Mouse (Mus musculus) MEL (cell line): Measurements from ENCODE around the gene AI854703. TPM values are rescaled to one million over a fixed set of nuclear protein-coding genes. Genes with fewer than 3 reads are reported as not detected.

Experiments used
- DNase-seq: peaks from one replicate; pipeline ENCODE4 v3.0.0; 2011; ENCODE audit warnings: low read depth, low spot score
- H3K27ac ChIP-seq: 2 replicates; pipeline ENCODE4 v1.5.1; 2012; ENCODE audit warnings: low read depth, mild to moderate bottlenecking, control low read depth, low read length, moderate library complexity; ENCODE audit not compliant: control insufficient read depth
- H3K27me3 ChIP-seq, 2 experiments: fragments of 150-350 bp in 1 of 2; sonication (generic) in 1 of 2; 2 replicates each; pipeline ENCODE4 v1.6.1; 2012; ENCODE audit warnings: low read length in 2 of 2, mild to moderate bottlenecking in 2 of 2, improper control_type of control experiment in 1 of 2, moderate library complexity in 1 of 2; ENCODE audit not compliant: insufficient read depth in 2 of 2, control insufficient read depth in 1 of 2
- H3K36me3 ChIP-seq, 2 experiments: 2 replicates each; pipeline ENCODE4 v1.6.1; 2012 to 2014; ENCODE audit warnings: low read length in 2 of 2, improper control_type of control experiment in 1 of 2, inconsistent platforms in 1 of 2, mild to moderate bottlenecking in 1 of 2; ENCODE audit not compliant: insufficient read depth in 2 of 2, control insufficient read depth in 1 of 2
- H3K4me1 ChIP-seq, 2 experiments: fragments of 150-350 bp in 1 of 2; sonication (generic) in 1 of 2; 2 replicates each; pipeline ENCODE4 v1.6.1; 2012; ENCODE audit warnings: low read length in 2 of 2, improper control_type of control experiment in 1 of 2, mild to moderate bottlenecking in 1 of 2; ENCODE audit not compliant: insufficient read depth in 2 of 2, control insufficient read depth in 1 of 2
- H3K4me3 ChIP-seq, 2 experiments: fragments of 150-350 bp in 1 of 2; sonication (generic) in 1 of 2; 2 replicates each; pipeline ENCODE4 v1.5.1; 2012; ENCODE audit warnings: low read depth in 2 of 2, low read length in 2 of 2, mild to moderate bottlenecking in 2 of 2, moderate library complexity in 2 of 2, control low read depth in 1 of 2, improper control_type of control experiment in 1 of 2; ENCODE audit not compliant: control insufficient read depth in 1 of 2, insufficient read depth in 1 of 2
- H3K79me2 ChIP-seq: 2 replicates; pipeline ENCODE4 v1.6.1; 2012; ENCODE audit warnings: mild to moderate bottlenecking, low read length, moderate library complexity; ENCODE audit not compliant: control insufficient read depth, poor library complexity, insufficient read depth
- H3K9ac ChIP-seq: 2 replicates; pipeline ENCODE4 v1.6.1; 2012; ENCODE audit warnings: low read depth, mild to moderate bottlenecking, control low read depth, low read length, moderate library complexity; ENCODE audit not compliant: control insufficient read depth, poor library complexity, severe bottlenecking
- H3K9me3 ChIP-seq: fragments of 150-350 bp; sonication (generic); replicated peaks from 2 replicates; pipeline ENCODE4 v1.6.1; 2012; ENCODE audit warnings: mild to moderate bottlenecking, low read length, improper control_type of control experiment, moderate library complexity; ENCODE audit not compliant: insufficient read depth
- BHLHE40 ChIP-seq: IDR thresholded peaks from 2 replicates; pipeline ENCODE4 v1.6.1; 2012; ENCODE audit warnings: low read depth, mild to moderate bottlenecking, inconsistent platforms, low read length, improper control_type of control experiment, borderline replicate concordance
- CHD2 ChIP-seq: IDR thresholded peaks from 2 replicates; pipeline ENCODE4 v1.6.1; 2011; ENCODE audit warnings: low read length, improper control_type of control experiment
- CTCF ChIP-seq, 3 experiments: IDR thresholded peaks in 2 of 3; conservative IDR thresholded peaks in 1 of 3; 2 replicates each; pipeline ENCODE4 v1.5.1; 2011 to 2012; ENCODE audit warnings: low read length in 3 of 3, low read depth in 2 of 3, mild to moderate bottlenecking in 2 of 3, improper control_type of control experiment in 1 of 3, inconsistent platforms in 1 of 3, mixed read lengths in 1 of 3, moderate library complexity in 1 of 3; ENCODE audit not compliant: control insufficient read depth in 1 of 3, insufficient read depth in 1 of 3, poor library complexity in 1 of 3, severe bottlenecking in 1 of 3
- ELF1 ChIP-seq: IDR thresholded peaks from 2 replicates; pipeline ENCODE4 v1.6.1; 2014; ENCODE audit warnings: low read depth, mild to moderate bottlenecking, inconsistent platforms, low read length, improper control_type of control experiment, moderate library complexity
- GABPA ChIP-seq: IDR thresholded peaks from 2 replicates; pipeline ENCODE4 v1.6.1; 2012; ENCODE audit warnings: low read depth, mild to moderate bottlenecking, inconsistent platforms, low read length, improper control_type of control experiment, moderate library complexity
- MAX ChIP-seq: IDR thresholded peaks from 2 replicates; pipeline ENCODE4 v1.6.1; 2011; ENCODE audit warnings: low read length, improper control_type of control experiment
- MAZ ChIP-seq: IDR thresholded peaks from 2 replicates; pipeline ENCODE4 v1.6.1; 2012; ENCODE audit warnings: low read depth, mild to moderate bottlenecking, inconsistent platforms, low read length, improper control_type of control experiment
- MXI1 ChIP-seq: IDR thresholded peaks from 2 replicates; pipeline ENCODE4 v1.6.1; 2011; ENCODE audit warnings: mild to moderate bottlenecking, low read depth, low read length, improper control_type of control experiment
- MYC ChIP-seq: IDR thresholded peaks from 2 replicates; pipeline ENCODE4 v1.6.1; 2011; ENCODE audit warnings: low read depth, mild to moderate bottlenecking, low read length, improper control_type of control experiment, moderate library complexity
- NELFE ChIP-seq: IDR thresholded peaks from 2 replicates; pipeline ENCODE4 v1.6.1; 2011; ENCODE audit warnings: low read depth, low read length, improper control_type of control experiment
- NRF1 ChIP-seq: IDR thresholded peaks from 2 replicates; pipeline ENCODE4 v1.6.1; 2014; ENCODE audit warnings: low read depth, mild to moderate bottlenecking, inconsistent platforms, low read length, improper control_type of control experiment, moderate library complexity; ENCODE audit not compliant: poor library complexity, insufficient read depth, severe bottlenecking
- POLR2A ChIP-seq, 2 experiments: IDR thresholded peaks; 2 replicates each; pipeline ENCODE4 v1.6.1; 2011 to 2012; ENCODE audit warnings: low read length in 2 of 2, mild to moderate bottlenecking in 2 of 2, control low read depth in 1 of 2, improper control_type of control experiment in 1 of 2, low read depth in 1 of 2, moderate library complexity in 1 of 2; ENCODE audit not compliant: control insufficient read depth in 1 of 2, insufficient read depth in 1 of 2, poor library complexity in 1 of 2
- POLR2AphosphoS5 ChIP-seq: IDR thresholded peaks from 2 replicates; pipeline ENCODE4 v1.6.1; 2012; ENCODE audit warnings: low read depth, borderline replicate concordance, mild to moderate bottlenecking, inconsistent platforms, low read length, moderate library complexity, mixed read lengths
- RAD21 ChIP-seq: IDR thresholded peaks from 2 replicates; pipeline ENCODE4 v1.6.1; 2011; ENCODE audit warnings: mild to moderate bottlenecking, low read depth, low read length, improper control_type of control experiment
- RCOR1 ChIP-seq: IDR thresholded peaks from 2 replicates; pipeline ENCODE4 v1.6.1; 2012; ENCODE audit warnings: low read depth, mild to moderate bottlenecking, inconsistent platforms, low read length, improper control_type of control experiment
- SIN3A ChIP-seq: IDR thresholded peaks from 2 replicates; pipeline ENCODE4 v1.6.1; 2012; ENCODE audit warnings: low read length, improper control_type of control experiment, inconsistent platforms
- SMC3 ChIP-seq: IDR thresholded peaks from 2 replicates; pipeline ENCODE4 v1.6.1; 2011; ENCODE audit warnings: low read depth, low read length, improper control_type of control experiment
- TAL1 ChIP-seq: IDR thresholded peaks from 2 replicates; pipeline ENCODE4 v1.6.1; 2012; ENCODE audit warnings: mild to moderate bottlenecking, inconsistent platforms, low read length, moderate library complexity, mixed read lengths
- ZNF384 ChIP-seq: IDR thresholded peaks from 2 replicates; pipeline ENCODE4 v1.6.1; 2012; ENCODE audit warnings: low read depth, mild to moderate bottlenecking, inconsistent platforms, low read length, improper control_type of control experiment
- polyA plus RNA-seq, 2 experiments: library from polyadenylated mRNA; stranded (reverse) in 1 of 2; unstranded in 1 of 2; fragments of >175 nt in 1 of 2; fragments of >200 nt in 1 of 2; gene quantifications; 2 replicates each; pipeline versions ENCODE4 v1.2.1 to v1.2.4; 2012; ENCODE audit warnings: low replicate concordance in 2 of 2, low read depth in 1 of 2; ENCODE audit not compliant: insufficient read length in 2 of 2, insufficient read depth in 1 of 2, missing spikeins in 1 of 2
- total RNA-seq: library from RNA; depleted of rRNA; stranded (reverse); fragments of 300-350 nt; gene quantifications from 2 replicates; pipeline ENCODE4 v1.2.3, GENCODE M21; 2012

AI854703 gene
- total and polyA plus RNA-seq, 3 experiments, result not detected

DNA sequence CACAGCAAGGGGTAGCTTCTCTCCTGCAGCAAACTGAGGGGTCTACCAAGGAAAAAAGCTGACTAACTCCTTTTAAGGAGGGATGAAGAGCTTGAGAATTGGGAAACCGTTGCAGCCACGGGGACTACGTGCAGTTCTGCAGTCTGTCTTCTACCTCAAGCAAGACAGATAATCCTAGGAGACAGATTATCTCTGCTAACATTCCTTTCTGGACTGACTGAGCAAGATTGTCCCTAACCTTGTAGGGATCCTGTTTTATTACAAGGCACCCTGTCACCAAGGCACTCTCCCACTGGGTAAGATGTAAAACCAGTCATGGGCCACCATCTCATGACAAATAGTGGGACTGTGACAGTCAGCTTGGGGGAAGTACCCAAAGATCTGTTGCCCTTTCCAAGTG, 45.3 kb upstream of the AI854703 start:
- no peak overlapping the region for H3K4me3 ChIP-seq
- H3K36me3 ChIP-seq, result no peaks in the 10 kb centered on the region
- no peak overlapping the region for H3K9ac ChIP-seq
- H3K27ac ChIP-seq, result no peak overlapping the region
- H3K79me2 ChIP-seq, result no peaks in the 10 kb centered on the region
- no peaks in the 10 kb centered on the region for H3K4me1 ChIP-seq
- H3K27me3 ChIP-seq, result no peaks in the 10 kb centered on the region
- no peak for DNase-seq
- H3K9me3 ChIP-seq, result no peaks in the 10 kb centered on the region
- TF ChIP-seq NRF1, result no peak
- no peak for TF ChIP-seq ZNF384
- TF ChIP-seq POLR2A (IDR thresholded peaks at IDR 0.05; ENCODE audit: control insufficient read depth in 1 of 2, insufficient read depth in 1 of 2, low read depth in 1 of 2, low read length in 2 of 2, poor library complexity in 1 of 2), result no peak
- TF ChIP-seq RCOR1, result no peak
- TF ChIP-seq ELF1, result no peak
- no peak for TF ChIP-seq MXI1
- TF ChIP-seq MAZ, result no peak
- TF ChIP-seq CHD2, result no peak

DNA sequence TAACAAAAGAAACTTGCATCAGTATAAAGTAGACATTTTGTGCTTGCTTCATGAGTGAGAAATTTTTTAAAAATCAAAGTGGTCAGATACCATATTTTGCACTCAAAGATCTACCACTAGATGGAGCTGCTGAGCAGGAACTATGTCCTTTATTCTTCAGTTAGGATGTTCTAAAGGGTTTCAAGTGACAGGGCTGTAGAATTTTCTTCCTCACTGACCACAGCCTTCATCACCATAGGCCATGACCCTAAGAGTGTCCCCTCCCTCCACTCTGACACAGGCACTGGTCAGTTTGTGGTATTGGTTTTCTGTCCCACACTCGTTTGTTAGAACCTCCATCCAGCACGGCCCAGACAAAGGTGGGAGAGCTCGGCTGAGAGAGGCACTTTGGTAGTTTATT, 44.5 kb upstream of the AI854703 start:
- no peaks in the 10 kb centered on the region for H3K4me1 ChIP-seq
- H3K9me3 ChIP-seq, result no peaks in the 10 kb centered on the region
- no peak for TF ChIP-seq CHD2
- TF ChIP-seq CTCF (IDR thresholded peaks at IDR 0.05 in 2 of 3, conservative IDR thresholded peaks at IDR 0.05 in 1 of 3; ENCODE audit: control insufficient read depth in 1 of 3, insufficient read depth in 1 of 3, low read depth in 2 of 3, low read length in 3 of 3, poor library complexity in 1 of 3, severe bottlenecking in 1 of 3), result peak; percentile 0 to 52 (median 26); a peak in 3 of 6 replicates
- no peak for TF ChIP-seq POLR2AphosphoS5
- TF ChIP-seq MYC, result no peak
- TF ChIP-seq NELFE, result no peak
- TF ChIP-seq SIN3A, result no peak
- no peak for TF ChIP-seq BHLHE40
- TF ChIP-seq RAD21, result peak; percentile 35
- TF ChIP-seq SMC3, result peak; percentile 37
- no peak for TF ChIP-seq TAL1
- TF ChIP-seq GABPA, result no peak
- no peak for TF ChIP-seq MAX
- TF ChIP-seq, all 39 proteins: peak for 3
- H3K9ac ChIP-seq, result no peak overlapping the region
- no peaks in the 10 kb centered on the region for H3K79me2 ChIP-seq
- H3K4me3 ChIP-seq, result no peak overlapping the region
- H3K36me3 ChIP-seq, result no peaks in the 10 kb centered on the region
- peak; percentile 9 for DNase-seq
- no peaks in the 10 kb centered on the region for H3K27me3 ChIP-seq
- no peak overlapping the region for H3K27ac ChIP-seq
